Mouse (Mus musculus) frontal cortex, postnatal 36 days (tissue): ENCODE data around the gene Akt3.

Source experiments
- DNase-seq, 2 experiments: peaks; one replicate each; pipeline ENCODE4 v3.0.0; 2022; ENCODE audit warnings: low spot score in 2 of 2

The Akt3 gene

DNA sequence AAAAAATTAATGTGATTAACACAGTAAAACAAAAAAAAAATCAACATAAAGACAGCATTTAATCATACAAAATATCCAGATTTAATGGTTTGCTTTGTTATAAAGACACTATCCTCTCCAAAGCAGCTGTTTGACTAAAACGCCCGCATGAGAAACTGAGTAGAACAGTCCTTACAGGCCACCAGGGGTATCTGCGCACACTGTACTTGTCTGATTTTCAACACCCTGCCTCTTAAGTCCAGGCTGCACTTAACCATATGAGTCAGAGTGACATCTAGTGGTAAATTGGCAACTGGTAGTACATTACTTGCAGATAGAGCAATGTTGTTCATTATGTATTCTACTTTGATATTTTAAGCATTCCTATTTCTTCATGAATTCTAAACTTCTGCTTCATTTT is 69.3 kb downstream of the Akt3 start:
- no peak for DNase-seq

DNA sequence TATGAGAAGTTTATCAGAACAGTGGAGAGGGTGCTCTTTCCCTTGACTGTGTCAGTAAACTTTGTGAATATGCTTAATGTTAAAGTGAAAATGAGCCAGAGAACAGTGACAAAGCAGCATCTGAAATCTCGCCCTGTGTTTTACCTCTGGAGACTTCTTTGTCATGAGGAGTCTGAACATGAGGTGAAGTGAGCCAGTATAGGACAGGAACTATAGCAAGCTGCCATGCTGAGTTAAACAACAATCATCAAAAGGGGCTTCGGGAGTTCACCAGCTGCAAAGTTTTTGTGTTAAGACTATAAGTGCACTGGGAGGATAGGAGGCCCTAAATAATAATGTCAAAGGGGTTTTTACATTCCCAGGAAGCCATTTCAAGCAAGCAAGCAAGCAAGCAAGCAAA is 71.3 kb downstream of the Akt3 start:
- no peak for DNase-seq

DNA sequence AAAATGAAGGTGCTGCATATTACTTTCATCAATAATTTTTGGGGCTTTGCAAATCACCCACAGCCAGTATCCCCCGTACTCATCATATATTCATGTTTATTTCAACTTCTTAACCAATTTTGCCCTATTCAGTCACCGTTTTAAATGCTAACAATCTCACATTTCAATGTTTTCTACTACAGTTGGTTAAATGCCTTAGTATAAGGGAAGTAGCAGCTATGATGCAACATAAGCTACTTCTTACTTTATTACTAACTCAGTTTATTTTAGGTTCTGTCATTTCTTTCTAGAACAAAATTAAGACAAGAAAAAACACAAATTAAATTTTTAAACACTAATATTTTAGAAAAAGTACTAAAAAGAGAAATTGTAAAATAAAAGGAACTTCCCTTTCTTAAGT is 78.4 kb downstream of the Akt3 start:
- no peak for DNase-seq

DNA sequence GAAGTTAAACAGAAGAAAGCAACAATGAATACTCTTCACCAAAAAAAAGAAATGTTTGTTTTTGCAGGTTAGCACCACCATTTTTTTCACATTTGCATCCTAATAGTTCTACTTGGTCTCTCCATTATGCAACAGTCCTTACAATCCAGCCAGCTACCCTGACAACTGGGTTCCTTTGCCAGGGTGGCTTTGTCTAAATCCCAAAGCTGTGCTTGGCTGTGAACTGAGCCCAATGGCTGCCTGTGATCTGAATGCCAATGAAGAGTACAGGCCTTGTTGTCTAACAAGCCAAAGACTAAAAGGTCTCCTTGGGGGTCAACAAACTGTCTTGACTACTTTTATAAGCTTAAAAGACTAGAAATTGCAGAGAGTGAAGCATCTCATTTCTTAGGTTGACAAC is 82.6 kb downstream of the Akt3 start:
- peak in 1 of 2 experiments; percentile 61 for DNase-seq

DNA sequence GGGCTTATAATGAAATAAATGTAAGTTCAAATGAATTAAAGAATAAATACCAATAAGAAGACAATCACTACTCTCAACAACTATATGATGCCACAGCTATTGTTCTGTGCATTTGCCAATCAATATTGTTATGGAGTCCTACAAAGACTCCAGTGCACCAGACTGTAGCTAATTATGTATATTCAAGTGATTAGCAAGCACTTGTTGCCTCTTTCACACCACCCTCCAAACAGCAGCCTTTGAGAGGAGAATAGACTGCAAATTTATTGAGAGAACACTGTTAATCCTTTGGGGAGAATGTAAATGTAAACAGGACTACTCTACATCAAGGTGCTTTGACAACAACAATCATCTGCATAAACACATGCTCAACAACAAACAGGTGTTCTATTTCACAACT is 86.7 kb downstream of the Akt3 start:
- no peak for DNase-seq

DNA sequence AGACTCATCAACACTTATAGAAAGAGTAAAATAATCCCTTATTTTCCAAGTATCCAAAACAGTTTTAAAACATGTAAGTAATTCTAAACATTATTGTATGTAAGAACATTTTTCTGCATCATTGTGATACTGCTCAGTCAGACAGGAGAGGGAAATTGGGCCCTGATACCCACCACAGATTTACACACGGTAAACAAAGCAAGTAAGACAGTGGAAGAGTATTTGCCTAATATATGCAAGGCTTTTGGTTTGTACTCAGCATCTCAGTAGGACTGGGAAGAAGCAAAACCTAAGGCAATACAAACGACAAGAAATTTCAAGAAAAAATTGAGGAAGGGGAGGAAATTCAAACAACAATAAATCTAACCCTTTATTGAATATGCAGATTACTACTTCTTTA is 92.2 kb downstream of the Akt3 start:
- no peak for DNase-seq

DNA sequence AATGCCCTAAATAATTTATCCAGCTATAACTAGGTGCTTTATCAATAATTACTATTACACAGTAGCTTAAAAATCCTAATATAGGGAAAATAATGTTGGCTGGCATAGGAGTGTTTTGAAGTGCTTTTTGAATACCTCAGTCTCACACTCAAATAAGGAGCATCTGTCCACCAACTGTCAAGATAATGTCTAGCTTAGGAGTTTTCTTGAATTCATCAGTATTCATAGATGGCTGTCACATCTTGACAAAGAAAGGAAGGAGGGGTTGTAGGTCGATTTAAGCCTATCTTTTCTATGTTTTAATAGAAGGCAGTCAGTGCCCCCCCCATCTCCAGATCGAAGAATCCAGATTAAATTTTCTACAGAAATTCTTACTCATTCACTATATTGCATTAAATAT is 92.7 kb downstream of the Akt3 start:
- DNase-seq: no peak

DNA sequence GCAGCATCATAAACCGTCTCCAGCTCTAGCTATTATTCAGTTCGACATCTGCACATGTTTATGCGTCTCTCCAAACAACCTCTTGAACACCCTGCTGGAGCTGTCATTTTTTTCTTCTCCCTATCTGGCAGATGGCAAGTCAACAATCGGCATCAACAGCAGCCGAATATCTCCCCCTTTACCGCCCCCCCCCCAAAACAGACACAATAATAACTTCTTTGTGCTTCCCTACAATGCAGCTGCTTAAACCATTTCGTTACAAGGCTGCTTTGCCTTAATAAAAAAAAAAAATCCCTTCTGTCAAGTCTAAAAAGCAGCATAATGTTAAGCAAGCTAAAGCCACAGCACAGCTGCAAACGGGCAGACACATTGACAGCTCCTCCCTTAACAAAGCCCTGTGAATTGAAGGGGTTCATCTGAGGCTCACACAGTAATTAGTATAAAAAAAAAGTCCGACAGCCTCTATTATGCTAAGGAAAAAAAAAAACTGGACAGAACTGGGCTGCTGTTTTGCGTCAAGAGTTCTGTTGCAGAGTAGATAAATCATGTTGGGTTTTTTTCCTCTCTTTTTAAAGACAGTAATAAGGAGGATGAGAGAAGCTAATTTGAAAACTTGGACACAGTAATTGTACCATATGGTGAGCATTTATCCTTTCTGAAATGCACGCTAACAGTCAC is 107.5 kb downstream of the Akt3 start:
- DNase-seq: peak in 1 of 2 experiments; percentile 19

DNA sequence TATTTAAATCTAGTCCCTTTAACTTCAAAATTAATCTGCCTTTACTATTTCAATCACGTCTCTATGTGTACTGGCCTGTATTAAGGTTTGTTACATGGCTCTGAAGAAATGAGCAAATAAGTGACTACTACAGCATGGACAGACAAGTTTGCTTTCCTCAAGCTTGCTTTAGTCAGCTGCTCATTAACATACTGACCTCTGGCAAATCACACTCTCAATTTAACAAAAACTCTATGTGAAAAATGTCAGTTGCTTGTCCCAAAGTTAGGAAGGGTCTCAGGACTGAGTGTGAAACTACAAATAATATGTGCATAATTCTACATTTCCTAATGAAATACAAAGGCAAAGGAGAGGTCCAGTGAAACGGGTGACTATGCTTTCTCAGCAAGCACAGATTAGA is 109.3 kb downstream of the Akt3 start:
- no peak for DNase-seq

DNA sequence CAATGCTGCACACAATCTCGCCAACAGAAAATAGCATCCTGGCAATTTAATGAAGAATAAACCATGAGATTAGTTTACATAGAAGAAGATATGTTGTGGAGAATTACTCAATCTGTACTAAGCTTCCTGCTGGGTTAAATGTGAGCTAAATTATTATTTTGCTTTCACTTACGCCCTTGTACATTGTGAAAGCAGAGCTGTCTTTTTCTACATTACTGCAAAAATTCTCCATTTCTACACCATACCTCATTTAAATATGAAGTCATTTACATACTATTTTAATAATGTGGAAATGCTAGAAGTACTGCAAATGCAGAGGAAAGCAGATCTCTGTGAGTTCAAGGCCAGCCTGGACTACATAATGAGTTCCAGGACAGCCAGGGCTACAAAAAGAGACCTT is 116.5 kb downstream of the Akt3 start:
- DNase-seq: no peak

DNA sequence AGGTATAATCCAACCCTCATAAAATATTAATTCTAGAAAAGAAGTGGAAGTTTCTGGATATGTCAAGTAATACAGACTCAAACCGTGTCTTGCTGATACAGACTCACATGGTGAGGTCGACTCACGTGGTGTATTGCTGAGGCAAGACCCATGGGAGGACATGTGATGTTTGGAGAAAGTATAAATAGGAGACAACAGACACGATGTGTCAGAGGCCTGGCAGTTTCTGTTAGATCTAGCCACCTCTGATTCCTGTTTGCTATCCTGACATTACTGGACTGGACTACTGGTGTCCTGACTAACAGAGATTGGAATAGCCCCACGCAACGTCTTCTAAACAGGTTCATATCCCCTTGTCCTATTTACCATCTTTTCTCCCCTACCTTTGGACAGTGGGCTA is 118.4 kb downstream of the Akt3 start:
- DNase-seq: no peak

DNA sequence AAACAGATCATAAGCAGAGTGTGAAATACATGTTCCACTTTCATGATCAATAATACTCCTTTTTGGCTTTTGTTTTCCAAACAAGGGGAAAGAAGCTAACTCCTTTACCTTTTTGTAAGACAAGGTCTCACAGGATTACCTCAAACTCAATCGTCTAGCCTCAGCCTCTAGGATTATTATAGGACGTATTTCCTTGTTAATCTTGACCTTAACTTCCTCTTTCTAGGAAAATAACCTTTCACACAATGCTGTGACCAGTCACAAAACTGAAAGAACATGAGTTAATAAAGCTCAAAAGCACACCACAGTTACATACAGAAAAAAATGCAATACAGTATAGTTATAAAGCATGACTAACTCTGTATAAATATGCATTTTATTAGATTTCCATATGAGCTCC is 126.5 kb downstream of the Akt3 start:
- no peak for DNase-seq

DNA sequence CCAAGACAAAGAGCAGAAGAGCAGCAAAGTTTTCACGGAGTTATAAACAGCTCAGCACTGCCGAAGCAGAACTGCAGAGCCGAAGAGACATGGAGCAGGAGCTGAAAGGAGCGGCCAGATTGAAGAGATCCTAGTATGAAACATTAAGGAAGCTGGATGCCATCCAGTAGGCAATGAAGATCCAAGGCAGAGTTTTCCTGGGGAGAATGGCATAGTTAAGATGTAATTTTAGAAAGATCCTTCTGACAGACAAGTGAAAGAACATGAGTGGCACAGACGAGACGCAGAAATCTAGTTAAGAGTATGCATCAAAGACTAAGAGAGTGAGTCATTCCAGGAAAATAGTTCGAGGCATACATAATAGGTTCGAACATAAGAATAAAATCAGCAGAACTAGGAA is 131.3 kb downstream of the Akt3 start:
- DNase-seq: peak; percentile 19 to 59

DNA sequence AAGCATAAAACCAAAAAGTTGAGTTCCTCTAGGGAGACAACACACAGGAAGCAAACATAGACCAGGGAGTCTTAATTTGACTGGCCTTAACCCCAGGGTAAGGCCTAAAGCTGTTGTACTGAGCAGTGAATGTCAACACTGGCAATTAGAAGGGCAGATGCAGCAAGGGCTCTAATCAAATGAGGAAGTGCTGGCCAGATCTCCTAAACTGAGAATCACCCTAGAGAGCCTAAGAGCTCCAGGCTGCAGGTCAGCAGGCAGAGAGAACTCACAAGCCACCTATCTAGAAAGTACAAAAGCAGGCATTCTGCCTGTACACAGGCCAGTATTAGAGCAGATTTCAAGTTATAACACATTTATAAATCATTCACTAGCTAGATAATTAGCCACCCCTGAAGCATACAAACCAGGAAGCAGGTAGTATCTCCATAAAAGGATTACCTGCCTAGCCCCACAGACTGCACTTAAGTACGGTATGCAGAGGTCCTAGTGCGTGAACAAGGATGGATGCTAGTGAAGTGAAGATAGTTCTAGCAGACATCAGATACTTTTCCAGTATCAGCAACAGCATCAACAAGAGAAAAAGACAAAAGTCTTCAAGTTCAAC is 147.2 kb downstream of the Akt3 start:
- DNase-seq: no peak

DNA sequence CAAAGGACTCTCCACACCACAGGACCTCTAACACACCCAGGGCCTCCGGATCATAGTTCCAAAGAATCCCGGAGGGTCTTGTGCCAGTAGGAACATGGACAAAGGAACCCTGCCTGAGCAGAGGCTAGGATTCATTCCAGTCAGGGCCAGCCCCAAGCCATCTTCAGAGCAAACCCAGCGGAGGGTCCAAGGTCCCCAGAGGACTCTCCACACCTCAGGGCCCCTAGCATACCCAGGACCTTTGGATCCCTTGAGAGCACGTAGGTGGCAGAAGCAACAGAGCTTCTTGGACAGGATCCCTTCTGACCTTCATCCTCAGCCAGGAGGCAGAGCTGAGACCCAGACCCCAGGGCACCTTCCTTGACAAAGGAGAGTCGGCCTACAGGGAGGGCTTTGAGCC is 167.5 kb downstream of the Akt3 start:
- DNase-seq: no peak

DNA sequence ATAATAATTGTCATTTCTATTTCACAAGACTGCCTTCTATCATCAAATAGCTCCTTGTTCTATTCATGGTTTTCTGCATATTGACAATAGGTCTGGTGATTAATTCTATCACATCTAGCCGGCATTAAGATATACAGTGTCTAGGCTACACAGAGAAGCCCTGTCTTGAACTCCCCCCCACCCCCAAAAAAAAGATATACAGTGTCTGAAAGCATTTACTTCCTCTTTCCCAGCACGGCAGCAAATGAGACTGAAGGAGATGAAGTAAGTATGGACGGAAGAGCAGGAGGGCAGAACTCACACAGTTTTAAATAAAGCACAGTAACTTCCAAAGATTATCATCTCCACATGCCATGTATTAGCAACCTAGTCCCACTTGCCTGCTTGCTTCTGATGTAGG is 168.5 kb downstream of the Akt3 start:
- DNase-seq: no peak

DNA sequence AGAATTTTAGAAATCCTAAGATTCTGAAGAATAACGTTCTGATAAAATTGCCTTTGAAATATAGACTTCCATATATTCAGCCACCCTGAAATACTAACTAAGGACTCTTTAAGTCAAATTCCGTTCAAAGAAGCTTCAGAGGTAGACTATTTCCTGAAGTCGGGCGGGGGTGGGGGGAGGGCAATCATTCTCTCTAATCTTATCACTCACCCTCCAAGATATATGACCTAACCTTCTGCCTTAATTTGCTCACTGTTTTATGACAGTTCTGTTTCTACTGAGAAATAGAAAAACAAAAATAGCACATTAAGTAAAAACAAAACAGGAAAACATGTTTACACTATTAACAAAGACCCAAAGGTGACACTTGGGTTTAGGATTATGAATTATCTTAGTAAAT is 169.0 kb downstream of the Akt3 start:
- DNase-seq: no peak

DNA sequence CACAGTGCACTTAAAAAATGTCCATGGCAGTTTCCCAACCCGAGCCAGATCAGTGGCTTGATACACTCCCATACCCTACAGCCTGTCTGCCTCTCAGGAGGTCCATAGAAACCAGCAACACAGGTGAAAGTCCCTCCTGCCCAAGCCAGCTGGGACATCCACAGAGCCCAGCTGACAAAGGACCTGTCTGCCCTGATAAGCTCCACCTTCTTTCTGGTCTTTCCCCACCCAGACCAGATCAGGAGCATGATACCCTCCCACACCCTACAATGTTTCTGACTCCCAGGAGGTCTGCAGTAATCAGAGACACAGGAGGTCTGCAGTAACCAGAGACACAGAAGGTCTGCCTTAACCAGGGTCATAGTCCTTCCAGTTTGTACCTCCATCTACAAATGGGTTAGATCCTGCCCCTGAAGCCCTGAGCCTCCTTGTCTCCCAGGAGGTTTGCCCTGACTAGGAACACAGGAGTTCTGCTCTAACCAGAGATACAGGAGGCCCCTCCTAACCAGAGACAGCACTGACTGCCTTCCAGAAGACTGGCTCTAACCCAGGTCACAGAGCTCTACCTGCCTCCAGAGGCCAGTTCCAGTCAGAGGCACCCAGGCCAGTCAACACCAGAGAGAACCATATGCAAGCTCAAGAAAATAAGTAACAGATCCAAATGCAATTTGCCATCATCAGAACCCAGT is 175.9 kb downstream of the Akt3 start:
- DNase-seq: no peak

DNA sequence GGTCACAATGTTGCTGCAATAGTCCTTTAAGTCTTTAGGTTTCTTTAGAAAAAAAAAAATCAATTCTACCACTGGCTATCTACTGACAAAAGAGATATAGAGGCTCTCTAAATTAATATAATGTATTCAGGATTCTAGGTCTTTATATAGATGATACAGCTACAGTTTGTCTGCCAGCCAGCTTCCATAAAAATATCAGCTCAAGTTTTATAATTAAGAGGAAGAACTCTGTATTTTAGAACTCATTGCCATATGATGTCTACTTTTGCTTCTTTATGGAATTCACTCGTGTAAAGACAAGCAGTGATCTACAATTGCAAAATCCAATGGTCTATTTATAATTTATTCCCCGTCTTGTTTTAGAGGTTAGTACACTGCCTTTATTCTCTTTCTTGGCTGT is 188.8 kb downstream of the Akt3 start:
- DNase-seq: no peak

DNA sequence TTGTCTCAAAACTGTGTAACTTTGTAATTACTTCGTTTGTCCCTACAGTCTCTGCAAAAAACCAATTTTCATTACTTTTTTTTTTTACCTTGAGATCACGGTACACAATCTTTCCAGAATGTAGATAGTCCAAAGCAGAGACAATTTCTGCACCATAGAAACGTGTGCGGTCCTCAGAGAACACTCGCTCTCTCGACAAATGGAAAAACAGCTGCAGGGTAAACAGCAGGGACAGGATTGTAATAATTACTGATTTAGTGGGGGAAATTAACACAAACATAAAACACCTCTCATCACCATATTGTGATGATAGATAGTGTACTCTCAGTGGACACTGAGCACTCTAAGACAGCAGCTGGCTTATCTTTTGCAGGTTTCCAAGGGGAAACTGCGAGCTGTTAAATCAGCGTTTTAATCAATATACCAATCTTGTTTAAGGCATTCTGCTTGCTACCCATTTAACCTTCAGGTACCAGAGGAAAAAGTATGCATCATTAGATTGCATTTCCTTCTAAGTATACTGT is 190.8 kb downstream of the Akt3 start:
- no peak for DNase-seq

DNA sequence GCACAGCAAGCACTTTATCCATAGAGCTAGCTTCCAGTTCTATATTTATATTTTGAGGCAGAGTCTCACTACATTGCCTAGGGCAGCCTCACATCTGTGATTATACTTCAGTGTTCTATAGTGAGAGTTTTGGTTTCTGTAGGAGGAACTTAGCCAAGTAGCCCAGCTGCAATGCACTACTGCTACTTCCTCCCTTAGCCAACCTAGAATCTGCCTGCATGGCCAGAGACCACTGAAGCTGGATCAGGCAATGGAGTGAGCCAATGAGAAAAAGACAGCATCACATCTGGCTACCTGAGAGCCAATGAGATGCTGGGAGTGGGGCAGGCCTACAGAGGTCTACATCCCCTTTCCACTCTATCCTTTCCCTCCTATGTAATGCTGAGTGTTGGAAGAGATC is 192.3 kb downstream of the Akt3 start:
- DNase-seq: no peak

DNA sequence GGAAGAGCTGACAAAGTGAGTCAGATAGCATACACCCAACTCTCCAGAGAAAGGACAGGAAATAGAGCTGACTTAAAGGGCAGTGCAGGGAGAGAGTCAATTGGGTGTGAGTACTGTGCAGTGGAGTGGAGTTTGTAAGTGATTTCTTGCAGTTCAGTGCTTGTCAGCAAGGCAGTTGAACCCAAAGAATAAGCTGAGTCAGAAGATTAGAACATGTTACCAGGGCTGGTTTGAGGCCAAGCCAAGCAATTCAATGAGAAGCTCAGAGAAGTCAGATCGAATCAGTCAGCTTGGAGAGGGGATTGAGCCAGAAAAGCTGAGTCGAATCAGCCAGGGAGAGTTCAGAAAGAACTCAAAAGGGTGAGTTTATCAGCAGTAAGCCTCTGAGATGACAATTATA is 196.2 kb downstream of the Akt3 start:
- DNase-seq: no peak

DNA sequence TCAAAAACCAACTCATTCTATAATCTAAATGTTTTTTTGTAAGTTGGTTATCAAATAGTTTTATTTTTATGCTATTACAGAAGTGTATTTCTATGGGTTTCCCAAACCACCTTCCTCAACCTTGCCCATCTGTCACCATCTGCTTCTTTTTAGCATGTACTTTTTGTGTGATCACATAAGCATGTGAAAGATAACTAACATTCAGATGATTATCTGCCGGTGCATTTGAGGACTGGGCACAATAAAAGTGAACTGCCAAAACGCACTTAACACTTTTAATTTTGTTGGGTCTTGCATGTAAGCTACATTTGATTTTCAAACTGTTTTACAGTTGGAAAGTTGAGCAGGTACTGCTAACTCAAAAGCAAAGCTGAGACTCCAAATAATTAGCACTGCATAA is 203.1 kb downstream of the Akt3 start:
- DNase-seq: no peak
